Mouse (Mus musculus): ENCODE measurements at regions not wholly inside any gene's neighbourhood (a gene's known extent, or its start where the extent isn't known, plus 50 kb on each side); places are given as distances from the start of the nearest gene placed in this dataset.

DNA sequence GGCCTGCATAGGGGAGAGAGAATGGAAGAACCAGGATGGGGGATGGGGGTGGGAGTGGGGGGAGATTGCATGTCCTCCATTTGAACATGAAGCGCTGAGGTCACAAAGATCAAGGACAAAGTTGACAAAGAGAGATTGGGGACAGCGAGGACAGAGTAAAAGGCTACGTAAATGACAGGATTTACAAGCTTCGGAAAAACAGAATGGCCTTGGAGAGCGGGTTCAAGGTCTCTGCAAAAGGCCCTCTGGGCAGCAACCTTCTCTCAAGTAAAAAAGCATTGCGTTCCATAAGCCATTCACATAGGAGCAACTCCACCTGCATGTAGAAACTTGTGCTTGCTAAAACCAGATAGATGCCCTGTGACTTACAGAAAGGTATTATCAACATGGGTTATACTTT is 86.0 kb upstream of the Frmd6 start:
- TF ChIP-seq CTCF (IDR thresholded peaks at IDR 0.05) = no peak
- TF ChIP-seq EP300 (IDR thresholded peaks at IDR 0.05) = no peak
